Mouse (Mus musculus) midbrain, postnatal 0 days (tissue): Measurements from ENCODE around the gene St3gal6. TPM values are rescaled to one million over a fixed set of nuclear protein-coding genes. Genes with fewer than 3 reads are reported as not detected.

ENCODE experiments used
- ATAC-seq: fragments of 200-750 bp; cut with Nextera tagmentation; 2 replicates; pipeline ENCODE4 v1.8.0; 2017; ENCODE audit warnings: moderate number of reproducible peaks, mild to moderate bottlenecking, moderate TSS enrichment, moderate library complexity; ENCODE audit not compliant: low FRiP score
- DNase-seq: peaks from one replicate; pipeline ENCODE4 v3.0.0-alpha.2; 2015; ENCODE audit warnings: low spot score
- H3K27ac ChIP-seq: fragments of 300-500 bp; sonication (generic); 2 replicates; pipeline ENCODE4 v1.5.1; 2014; ENCODE audit warnings: low read depth, mild to moderate bottlenecking, low read length, mixed read lengths
- H3K27me3 ChIP-seq: fragments of 300-500 bp; sonication (generic); 2 replicates; pipeline ENCODE4 v1.6.1; 2014; ENCODE audit warnings: low read length, control low read depth, mixed read lengths; ENCODE audit not compliant: insufficient read depth
- H3K36me3 ChIP-seq: fragments of 300-500 bp; sonication (generic); 2 replicates; pipeline ENCODE4 v1.6.1; 2014; ENCODE audit warnings: low read length, control low read depth, mixed read lengths; ENCODE audit not compliant: insufficient read depth
- H3K4me1 ChIP-seq: fragments of 300-500 bp; sonication (generic); 2 replicates; pipeline ENCODE4 v1.6.1; 2014; ENCODE audit warnings: mild to moderate bottlenecking, control low read depth, antibody characterized with exemption, low read length, mixed read lengths; ENCODE audit not compliant: insufficient read depth
- H3K4me2 ChIP-seq: fragments of 300-500 bp; sonication (generic); 2 replicates; pipeline ENCODE4 v1.6.1; 2014; ENCODE audit warnings: low read depth, mild to moderate bottlenecking, low read length, mixed read lengths; ENCODE audit not compliant: poor library complexity, severe bottlenecking
- H3K4me3 ChIP-seq: fragments of 300-500 bp; sonication (generic); 2 replicates; pipeline ENCODE4 v1.5.1; 2014; ENCODE audit warnings: low read depth, mild to moderate bottlenecking, low read length, moderate library complexity
- H3K9ac ChIP-seq: fragments of 300-500 bp; sonication (generic); replicated peaks from 2 replicates; pipeline ENCODE4 v1.6.1; 2014; ENCODE audit warnings: mild to moderate bottlenecking, low read length, moderate library complexity, mixed read lengths; ENCODE audit not compliant: poor library complexity, severe bottlenecking
- H3K9me3 ChIP-seq: fragments of 300-500 bp; sonication (generic); 2 replicates; pipeline ENCODE4 v1.6.1; 2016; ENCODE audit warnings: low read length, control low read depth
- CTCF ChIP-seq: IDR thresholded peaks from 2 replicates; pipeline ENCODE4 v1.5.1; 2016; ENCODE audit warnings: antibody characterized with exemption, mild to moderate bottlenecking
- WGBS: fragments of 180-500 bp; shearing (Covaris S2); extraction: QIAGEN DNeasy Blood & Tissue Kit; methylation state at CpG from one replicate; pipeline ENCODE4 v1.1.7; 2014; 5-methylcytosine and 5-hydroxymethylcytosine counted together
- polyA plus RNA-seq: library from polyadenylated mRNA; unstranded; fragments of >200 nt; fragmentation: Nextera tagmentation; extraction: Ambion mirVana; gene quantifications from 2 replicates; pipeline ENCODE4 v1.2.1, GENCODE M21; 2015
- total RNA-seq: library from RNA; depleted of rRNA; stranded (reverse); fragments of >200 nt; gene quantifications from 2 replicates; pipeline ENCODE4 v1.2.3, GENCODE M21; 2014

The St3gal6 gene
- total and polyA plus RNA-seq, 2 experiments from 2014 or later, result 6.5 to 18.0 TPM

DNA sequence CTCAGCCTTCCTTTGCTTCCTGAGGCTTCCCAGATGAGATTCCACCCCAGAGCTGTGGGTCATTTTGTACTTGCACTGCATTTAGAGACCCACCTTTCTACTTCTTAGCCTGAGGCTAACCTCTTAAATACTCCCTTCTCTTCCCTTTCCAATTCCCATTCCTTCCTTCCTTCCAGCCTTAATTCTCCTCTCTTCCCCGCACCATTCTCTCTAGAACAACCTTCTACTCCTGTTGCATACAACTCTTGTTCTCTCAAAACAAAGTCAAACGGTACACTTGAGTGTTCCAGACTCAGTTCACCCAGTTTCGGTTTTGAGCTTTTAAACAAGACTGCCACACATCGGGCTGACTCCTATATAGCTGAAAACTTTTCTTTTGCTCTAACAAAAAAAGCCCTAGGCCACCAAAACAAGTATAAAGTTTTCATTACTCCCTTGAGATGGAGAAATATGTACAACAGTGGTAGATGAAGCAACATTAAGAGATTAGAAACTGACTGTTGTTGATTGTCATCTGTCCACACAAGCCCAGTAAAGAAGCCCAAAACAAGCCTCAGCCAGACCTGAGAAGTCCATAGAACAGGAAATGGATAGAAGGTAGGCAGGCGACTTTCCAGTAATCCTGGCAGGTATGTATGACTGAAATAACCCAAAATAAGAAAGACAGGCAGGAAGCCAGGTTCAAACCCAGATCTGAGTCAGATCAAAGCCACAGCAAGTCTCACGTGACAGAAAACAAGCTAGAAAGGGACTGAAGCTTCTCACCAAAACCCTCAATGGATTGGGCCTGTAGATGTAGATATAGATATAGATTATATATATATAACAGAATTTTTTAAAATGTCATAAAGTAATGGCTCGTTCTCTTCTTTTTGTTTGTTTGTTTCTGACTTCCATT, 10.5 kb upstream of the St3gal6 start:
- no peaks in the 10 kb centered on the region for H3K9me3 ChIP-seq
- no peaks in the 10 kb centered on the region for H3K36me3 ChIP-seq
- no peaks in the 10 kb centered on the region for H3K27me3 ChIP-seq
- H3K9ac ChIP-seq, result no peak overlapping the region
- H3K4me1 ChIP-seq, result no peaks in the 10 kb centered on the region
- ATAC-seq (no peak), DNase-seq (no peak)
- no peak overlapping the region for H3K4me3 ChIP-seq
- no peak for TF ChIP-seq CTCF
- 89% methylated on average over 7 of the region's 7 CpGs for WGBS
- H3K4me2 ChIP-seq, result no peak overlapping the region
- no peak overlapping the region for H3K27ac ChIP-seq

- no peaks in the 10 kb centered on the region for H3K36me3 ChIP-seq
- H3K4me1 ChIP-seq, result no peaks in the 10 kb centered on the region
Observed at GRCm38 (mm10) chr16:58533742-58534141, 9.7 kb upstream of the St3gal6 start.

DNA sequence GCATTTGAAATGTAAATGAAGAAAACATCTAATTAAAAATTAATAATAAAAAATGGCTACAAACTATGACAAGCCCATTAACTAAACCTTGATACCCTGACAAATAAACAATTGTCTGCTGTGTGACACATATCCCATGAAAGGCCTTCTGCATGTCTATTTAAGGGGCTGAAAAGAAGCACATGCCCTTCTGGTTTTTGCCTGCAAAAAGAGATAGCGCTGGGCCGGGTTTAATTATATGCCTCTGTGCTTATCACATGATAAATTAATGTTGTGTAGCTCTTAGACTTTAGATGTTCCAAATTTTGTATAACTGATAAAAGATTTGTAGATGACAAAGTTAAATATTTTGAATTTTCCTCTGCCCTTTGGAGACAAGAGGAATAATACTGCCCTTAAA, 9.2 kb upstream of the St3gal6 start:
- DNase-seq (no peak), ATAC-seq (no peak)
- Histone ChIP-seq H3K9me3 (no peaks in the 10 kb centered on the region), H3K4me2 (no peak overlapping the region), H3K27me3 (no peaks in the 10 kb centered on the region), H3K9ac (no peak overlapping the region), H3K36me3 (no peaks in the 10 kb centered on the region), H3K4me3 (no peak overlapping the region), H3K4me1 (no peaks in the 10 kb centered on the region), H3K27ac (no peak overlapping the region)
- WGBS, result 56% methylated on average over 2 of the region's 2 CpGs
- no peak for TF ChIP-seq CTCF

More at GRCm38 (mm10) chr16:58533742-58534141, 9.7 kb upstream of the St3gal6 start:
- ATAC-seq, result no peak
- no peak for DNase-seq
- no peak overlapping the region for H3K27ac ChIP-seq
- H3K9ac ChIP-seq, result no peak overlapping the region
- no peak for TF ChIP-seq CTCF
- H3K4me3 ChIP-seq, result no peak overlapping the region
- H3K9me3 ChIP-seq, result no peaks in the 10 kb centered on the region
- H3K4me2 ChIP-seq, result no peak overlapping the region
- H3K27me3 ChIP-seq, result no peaks in the 10 kb centered on the region
- 61% methylated on average over 5 of the region's 5 CpGs for WGBS

GRCm38 (mm10) chr16:58532511-58532910, 8.5 kb upstream of the St3gal6 start:
- DNase-seq, result no peak
- whole genome bisulfite sequencing, result 34% methylated on average over 3 of the region's 3 CpGs
- Histone ChIP-seq H3K4me2 (no peak overlapping the region), H3K4me3 (no peak overlapping the region), H3K36me3 (no peaks in the 10 kb centered on the region), H3K27me3 (no peaks in the 10 kb centered on the region), H3K4me1 (no peaks in the 10 kb centered on the region), H3K27ac (no peak overlapping the region), H3K9ac (no peak overlapping the region), H3K9me3 (no peaks in the 10 kb centered on the region)
- no peak for ATAC-seq
- TF ChIP-seq CTCF, result no peak

- TF ChIP-seq CTCF, result no peak
- Histone ChIP-seq H3K36me3 (no peaks in the 10 kb centered on the region), H3K27me3 (no peaks in the 10 kb centered on the region), H3K4me3 (no peak overlapping the region), H3K9ac (no peak overlapping the region), H3K4me2 (no peak overlapping the region), H3K4me1 (no peaks in the 10 kb centered on the region), H3K9me3 (no peaks in the 10 kb centered on the region), H3K27ac (no peak overlapping the region)
- 86% methylated on average over 5 of the region's 5 CpGs for WGBS
- ATAC-seq, result no peak
- DNase-seq, result no peak
Observed at GRCm38 (mm10) chr16:58527817-58528216, 3.8 kb upstream of the St3gal6 start.

GRCm38 (mm10) chr16:58526729-58527128, 2.7 kb upstream of the St3gal6 start:
- TF ChIP-seq CTCF, result no peak
- H3K9ac ChIP-seq, result no peak overlapping the region
- no peaks in the 10 kb centered on the region for H3K36me3 ChIP-seq
- no peak overlapping the region for H3K4me3 ChIP-seq
- H3K27me3 ChIP-seq, result no peaks in the 10 kb centered on the region
- H3K27ac ChIP-seq, result no peak overlapping the region
- no peak overlapping the region for H3K4me2 ChIP-seq
- 85% methylated on average over 6 of the region's 6 CpGs for WGBS
- ATAC-seq, result no peak
- H3K9me3 ChIP-seq, result no peaks in the 10 kb centered on the region
- H3K4me1 ChIP-seq, result 0 out of 2 replicates have a peak, but pooled peaks cover 5% of the 10 kb centered on the region
- no peak for DNase-seq
